Mouse (Mus musculus) stomach, postnatal 0 days (tissue): Measurements from ENCODE around the gene Syt2.

ENCODE experiments used
- CTCF ChIP-seq: IDR thresholded peaks from 2 replicates; pipeline ENCODE4 v1.5.1; 2016; ENCODE audit warnings: antibody characterized with exemption, low read depth, mild to moderate bottlenecking, moderate library complexity
- EP300 ChIP-seq: optimal IDR thresholded peaks from 2 replicates; pipeline ENCODE3; 2016; ENCODE audit warnings: antibody characterized with exemption

DNA sequence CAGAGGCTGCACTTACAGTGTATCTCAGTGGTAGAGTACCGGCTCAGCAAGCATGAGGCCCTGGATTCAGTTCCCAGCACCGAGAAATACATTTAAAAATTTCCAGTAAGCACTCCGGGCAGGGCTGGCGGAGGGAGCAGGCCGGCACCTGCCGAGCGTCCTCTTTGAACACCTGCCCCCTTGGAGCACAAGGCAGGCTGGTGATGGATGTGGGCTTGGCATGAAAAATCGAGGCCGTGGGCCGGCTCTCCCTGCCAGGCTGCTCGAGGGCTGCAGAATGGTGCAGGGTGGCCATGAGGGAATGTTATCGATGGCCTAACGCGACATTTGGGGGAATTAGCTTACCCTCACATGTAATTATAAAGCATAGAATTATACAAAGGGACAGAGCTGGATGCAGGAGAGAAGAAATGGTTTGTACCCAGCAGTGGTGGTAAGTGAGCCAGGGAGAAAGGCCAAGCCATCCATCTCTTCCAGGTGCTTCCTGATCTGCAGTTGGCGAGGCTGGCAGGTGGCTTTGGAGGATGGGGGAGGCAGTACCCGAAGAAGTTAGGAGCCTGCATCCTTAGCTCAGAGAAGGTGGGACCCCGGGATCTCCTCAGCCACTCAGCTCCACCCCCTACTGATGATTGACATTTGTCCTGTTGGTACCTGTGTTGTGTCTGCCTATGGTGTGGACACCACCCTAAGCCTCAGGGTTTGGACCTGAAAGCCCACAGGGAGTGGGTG, 51.2 kb downstream of the Syt2 start:
- TF ChIP-seq EP300 (no peak), CTCF (no peak)
